Mouse (Mus musculus): ENCODE data around the gene Mrpl43.

Mrpl43 gene

DNA sequence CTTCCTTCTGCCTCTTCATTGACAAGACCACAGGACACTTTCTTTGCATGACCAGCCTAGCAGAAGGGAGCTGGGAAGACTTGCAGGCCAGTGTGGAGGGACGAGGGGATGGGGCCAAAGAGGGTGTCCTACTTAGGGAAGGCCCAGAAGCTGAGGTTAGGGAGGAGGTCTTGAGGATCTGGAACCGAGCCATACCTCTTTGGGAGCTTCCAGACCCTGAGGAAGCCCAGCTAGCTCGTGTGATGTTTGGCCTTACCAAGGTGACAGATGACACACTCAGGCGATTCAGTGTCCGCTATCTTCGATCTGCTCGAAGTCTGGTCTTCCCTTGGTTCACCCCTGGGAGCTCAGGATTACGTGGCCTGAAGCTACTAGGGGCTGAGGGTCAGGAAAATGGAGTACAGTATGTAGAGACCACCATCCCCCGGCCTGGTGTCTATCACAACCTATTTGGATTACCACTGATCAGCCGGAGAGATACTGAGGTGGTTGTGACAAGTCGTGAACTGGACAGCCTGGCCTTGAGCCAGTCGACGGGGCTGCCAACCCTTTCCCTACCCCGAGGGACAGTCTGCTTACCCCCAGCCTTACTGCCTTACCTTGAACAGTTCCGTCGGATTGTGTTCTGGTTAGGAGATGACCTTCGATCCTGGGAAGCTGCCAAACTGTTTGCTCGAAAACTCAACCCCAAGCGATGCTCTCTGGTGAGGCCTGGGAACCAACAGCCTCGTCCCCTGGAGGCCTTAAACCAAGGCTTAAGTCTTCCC, 1.4 kb upstream of the Mrpl43 start:
- DNase-seq (ENCODE audit: extremely low spot score) = no peak

DNA sequence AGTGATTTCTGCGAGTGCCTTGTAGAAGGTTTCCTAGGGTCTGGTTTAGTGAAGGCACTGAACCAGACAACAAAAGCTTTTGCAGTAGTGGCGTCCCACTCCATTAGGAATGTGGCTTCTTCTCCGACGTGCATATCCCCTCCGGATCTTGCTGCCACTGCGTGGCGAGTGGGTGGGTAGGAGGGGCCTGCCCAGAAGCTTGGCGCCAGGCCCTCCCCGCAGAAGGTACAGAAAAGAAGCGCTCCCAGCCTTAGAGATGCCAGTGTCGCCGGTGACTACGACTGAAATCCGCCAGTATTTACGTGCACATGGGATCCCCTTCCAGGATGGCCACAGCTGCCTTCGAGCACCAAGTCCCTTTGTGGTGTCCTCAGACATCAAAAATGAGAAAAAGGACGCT, 779 bp upstream of the Mrpl43 start:
- no peak for DNase-seq (ENCODE audit: extremely low spot score)

DNA sequence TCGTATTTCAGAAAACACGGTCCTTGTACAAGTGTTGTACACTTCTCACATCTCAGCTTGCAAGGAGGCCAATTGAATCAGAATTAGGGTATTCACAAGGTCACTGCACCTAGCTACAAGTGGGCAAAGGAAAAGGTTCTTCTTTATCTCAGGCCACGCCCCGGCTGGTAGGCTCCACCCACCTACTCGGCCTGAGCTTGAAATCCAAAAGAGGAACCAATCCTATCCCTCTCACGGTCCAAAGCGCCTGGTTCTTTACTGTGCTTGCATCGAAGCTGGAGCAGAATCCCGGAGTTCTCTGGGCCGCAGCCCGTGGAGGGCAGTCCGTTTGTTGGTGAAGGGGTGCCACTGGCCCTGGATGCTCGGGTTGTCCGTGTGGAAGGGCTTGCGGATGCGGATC, 798 bp downstream of the Mrpl43 start, which contains the start of gene Twnk:
Twnk (plus strand) TSS at position 220 of the 400 bp plus-strand sequence.
- DNase-seq (ENCODE audit: extremely low spot score) = no peak

DNA sequence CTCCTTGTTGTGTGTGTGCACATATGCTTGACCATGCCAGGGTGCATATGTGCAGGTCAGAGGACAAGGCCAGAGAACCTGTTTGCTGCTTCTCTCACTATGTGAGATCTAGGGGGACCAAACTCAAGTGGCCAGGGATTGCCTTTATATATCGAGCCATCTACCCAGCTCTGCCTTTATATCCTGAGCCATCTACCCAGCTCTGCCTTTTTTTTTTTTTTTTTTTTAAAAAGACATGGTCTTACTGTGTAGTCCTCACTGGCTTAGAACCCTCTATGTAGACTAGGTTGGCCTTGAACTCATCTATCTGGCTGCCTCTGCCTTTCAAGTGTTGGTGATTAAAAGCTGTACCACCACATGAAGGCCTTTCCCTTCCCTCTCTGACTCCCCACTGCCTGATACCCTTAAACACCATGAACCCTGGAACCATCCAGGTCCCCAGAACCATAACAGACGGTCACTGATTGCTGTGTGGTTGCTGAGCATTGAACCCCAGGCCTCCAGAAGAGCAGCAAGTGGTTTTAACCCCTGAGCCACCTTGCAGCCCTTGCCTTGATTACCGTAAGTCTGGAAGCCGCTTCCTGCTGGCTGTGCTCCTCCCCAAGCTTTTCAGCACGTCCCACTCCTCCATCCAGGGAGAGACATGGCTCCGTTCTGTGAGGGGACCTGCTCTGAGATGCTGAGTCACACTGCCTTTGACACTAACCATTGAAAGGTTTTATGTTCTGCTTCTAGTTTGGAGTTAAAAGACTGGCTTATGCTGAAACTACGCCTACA, 2.3 kb downstream of the Mrpl43 start:
- no peak for DNase-seq (ENCODE audit: extremely low spot score)

DNA sequence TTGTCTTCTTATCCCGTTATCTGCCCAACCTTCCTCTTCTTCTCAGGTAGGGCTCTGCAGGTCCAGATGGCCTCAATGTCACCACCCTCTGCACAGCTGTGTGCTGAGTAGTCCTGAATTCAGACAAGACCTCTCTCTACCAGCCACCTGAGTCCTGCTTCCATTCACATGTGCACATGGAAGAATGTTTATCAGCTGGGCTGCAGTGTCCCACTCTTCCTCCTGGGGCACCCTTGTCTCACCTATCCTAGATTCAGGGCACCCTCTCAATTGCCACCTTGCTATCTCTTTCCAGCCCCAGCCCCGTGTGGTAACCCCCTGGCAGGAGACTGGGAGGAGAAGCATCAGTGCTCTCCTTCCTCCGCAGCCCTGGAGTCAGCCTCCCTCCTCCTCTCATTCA, 3.9 kb downstream of the Mrpl43 start:
- DNase-seq (ENCODE audit: extremely low spot score) = no peak

DNA sequence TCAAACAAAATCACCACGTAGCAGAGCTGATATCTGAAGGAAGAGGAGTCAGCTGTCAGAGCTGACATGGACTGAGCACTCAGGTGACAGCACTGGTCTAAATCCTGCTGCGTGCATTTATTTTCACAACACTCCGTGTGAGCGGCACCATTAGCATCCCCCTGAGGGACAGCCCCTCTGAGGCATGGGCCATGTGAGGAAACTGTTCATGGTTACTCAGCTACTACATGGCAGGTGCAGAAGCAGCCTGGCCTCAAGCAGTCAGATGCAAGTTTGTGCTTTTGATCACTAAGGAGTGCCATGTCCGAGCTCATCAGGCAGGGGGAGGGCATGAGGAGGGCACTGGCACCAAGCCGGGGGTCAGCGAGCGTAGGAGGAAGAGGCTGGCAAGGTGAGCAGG, 6.6 kb downstream of the Mrpl43 start:
- no peak for DNase-seq (ENCODE audit: extremely low spot score)

DNA sequence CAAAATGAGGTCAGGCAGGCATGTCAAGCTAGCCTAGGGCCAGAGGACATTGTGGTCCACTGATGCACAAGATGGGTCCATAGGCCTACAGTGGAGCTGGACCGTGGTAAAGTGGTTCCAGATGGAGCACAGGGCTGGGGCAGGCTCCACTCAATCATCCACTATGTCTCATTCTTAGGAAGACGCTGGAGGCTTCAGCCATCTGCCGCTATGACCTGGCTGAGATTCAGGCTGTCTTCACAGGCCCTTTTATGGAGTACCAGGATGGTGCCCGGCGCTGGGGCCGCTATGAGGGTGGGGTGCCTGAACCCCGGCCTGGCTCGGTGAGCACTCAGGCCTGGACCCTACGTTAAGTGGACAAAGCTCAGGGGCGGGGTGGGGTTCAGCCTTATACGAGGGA, 8.5 kb downstream of the Mrpl43 start:
- no peak for DNase-seq (ENCODE audit: extremely low spot score)

DNA sequence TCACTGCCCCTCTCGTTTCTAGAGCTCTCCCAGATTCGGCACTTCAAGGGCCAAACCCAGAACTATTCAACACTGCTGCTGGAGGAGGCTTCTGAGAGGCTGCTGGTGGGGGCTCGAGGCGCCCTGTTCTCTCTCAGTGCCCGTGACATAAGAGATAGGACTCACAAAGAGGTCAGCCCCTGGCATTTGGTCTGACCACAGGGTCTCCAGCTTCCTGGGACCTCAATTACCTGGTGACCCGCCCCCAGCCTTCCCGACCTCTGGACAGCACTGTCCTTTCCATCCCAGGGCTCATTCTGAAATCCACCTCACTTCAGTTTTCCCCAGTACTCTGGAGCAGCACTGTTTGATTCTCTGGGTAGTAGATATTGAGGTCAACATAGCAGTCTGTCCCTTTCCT, 13.5 kb downstream of the Mrpl43 start:
- no peak for DNase-seq (ENCODE audit: extremely low spot score)

DNA sequence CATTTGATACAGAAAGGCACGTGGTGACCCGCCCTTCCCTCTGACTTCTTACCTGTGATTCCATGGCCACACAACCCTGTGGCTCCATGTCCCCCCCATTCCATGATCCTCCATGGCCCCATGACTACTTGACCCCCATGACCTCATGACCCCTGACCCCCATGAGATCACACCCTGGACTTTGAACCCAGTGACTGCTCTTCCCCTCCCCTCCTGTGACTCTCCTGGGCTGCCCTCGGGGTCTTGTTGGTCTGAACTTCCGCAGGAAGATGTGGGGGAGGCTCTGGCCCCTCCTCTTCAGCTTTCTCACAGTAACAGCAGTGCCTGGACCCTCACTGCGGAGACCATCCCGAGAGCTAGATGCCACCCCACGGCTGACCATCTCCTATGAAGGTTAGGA, 14.0 kb downstream of the Mrpl43 start:
- no peak for DNase-seq (ENCODE audit: extremely low spot score)

DNA sequence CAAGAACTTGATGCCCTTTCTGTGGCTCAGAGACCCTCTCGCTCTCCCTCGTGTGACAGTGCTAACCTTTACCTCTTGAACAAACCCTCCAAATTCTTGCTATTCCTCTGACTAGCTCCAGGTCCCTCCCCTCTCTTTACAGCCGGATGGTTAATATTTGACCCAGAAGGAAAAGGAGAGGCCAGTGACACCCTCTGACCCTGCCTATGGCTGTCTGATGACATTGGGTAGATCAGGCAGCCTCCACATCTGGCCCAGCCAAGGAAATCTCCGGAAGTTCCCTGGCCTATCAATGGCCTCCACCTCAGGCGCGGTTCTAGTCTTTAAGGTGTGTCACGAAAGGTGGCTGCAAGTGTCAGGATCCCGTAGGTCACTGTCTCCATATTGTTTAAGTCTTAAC, 15.2 kb downstream of the Mrpl43 start:
- no peak for DNase-seq (ENCODE audit: extremely low spot score)

DNA sequence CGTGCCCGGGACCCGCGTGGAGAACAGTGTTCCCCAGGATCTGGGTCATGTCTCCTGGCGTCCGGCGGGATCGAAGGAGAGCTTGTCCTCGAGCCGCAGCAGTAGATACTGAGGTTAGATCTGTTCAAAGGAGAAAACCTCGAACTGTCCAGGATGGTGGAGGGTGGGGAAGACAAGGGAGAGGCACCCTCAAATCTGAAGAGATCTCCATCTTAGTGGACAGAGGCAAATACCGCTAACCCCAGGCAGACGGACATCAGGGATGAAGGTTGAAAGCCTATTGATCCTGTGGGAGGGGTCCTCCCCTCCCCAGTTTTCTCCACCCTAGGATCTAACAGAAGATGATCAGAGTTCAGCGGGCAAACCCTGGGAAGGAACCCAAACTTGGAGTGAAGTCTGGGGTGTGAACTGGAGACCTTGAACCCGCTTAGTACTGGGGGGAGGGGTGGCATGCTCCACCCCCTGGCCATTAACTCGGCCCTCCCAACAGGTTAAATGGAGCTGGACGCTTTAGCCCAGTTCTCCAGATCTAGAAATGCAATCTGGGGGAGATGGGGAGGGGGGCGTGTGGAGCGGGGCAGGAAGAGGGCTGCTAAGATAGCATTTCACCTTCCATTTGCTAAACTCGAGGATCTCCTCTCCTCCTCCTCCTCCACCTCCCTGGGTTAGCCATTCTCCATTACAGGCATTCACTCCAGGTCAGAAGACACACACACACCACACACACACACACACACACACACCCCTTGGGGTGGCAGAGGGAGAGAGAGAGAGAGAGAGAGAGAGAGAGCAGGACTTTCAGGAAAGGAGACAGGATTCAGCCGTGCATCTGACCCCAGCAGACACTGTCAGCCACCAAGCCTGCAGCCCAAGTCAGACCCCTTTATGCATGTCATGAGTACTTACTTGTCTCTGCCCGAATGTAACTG, 16.4 kb downstream of the Mrpl43 start:
- no peak for DNase-seq (ENCODE audit: extremely low spot score)

DNA sequence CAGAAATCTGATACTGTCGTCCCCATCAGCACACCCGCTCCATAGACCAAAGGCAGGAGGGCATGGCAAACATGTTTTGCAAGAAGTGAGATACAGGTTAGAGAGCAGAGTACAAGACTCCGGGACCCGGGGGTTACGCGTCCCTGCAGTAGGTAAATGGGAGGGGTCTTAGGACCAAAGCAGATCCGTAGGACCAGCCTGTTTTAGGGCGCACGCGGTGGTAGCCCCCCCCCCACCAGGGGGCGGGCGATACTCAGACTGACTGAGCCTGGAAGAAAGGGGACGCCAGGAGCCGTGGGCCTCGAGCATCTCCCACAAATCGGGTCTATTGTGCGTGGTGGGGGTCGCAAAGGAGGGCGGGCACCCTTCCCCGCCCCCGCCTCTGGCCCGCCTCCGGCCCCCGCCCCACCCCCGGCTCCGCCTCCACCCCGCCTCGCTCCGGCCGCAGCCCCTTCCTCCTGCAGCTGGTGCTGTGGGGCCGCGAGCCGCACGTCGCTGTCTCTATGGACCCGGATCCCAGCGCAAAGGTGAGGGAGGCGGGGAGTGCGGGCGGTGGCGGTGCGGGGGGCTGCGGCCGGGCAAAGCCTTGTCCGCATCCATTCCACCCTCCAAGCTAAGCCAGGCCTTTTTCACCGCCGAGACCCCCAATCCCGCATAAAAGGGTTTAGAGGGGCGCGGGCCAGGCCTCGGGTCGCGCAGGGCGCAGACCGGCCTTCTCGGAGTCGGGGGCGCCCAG, 17.2 kb downstream of the Mrpl43 start, which contains the start of gene Sema4g:
Sema4g (plus strand) TSS at position 271 of the 736 bp plus-strand sequence.
- DNase-seq (ENCODE audit: extremely low spot score) = peak; percentile 78

DNA sequence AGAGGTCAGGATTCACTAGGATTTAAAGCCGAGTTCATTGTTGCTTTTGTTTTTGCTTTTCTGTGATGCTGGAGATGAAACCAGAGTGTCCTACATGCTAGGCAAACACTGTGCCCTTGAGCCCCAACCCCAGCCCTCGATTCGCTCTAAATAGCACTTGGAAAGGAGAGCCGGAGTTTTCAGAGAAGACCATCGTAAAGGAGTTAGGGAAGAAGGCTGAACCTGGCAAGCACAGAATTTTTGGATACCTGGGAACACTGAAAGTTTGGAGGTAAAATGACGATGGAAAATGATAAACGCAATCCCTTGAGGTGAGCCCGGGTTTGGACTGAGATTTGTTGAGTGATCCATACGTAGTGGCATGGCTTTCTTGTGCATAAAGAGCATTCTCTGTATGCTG, 17.9 kb downstream of the Mrpl43 start:
- no peak for DNase-seq (ENCODE audit: extremely low spot score)

DNA sequence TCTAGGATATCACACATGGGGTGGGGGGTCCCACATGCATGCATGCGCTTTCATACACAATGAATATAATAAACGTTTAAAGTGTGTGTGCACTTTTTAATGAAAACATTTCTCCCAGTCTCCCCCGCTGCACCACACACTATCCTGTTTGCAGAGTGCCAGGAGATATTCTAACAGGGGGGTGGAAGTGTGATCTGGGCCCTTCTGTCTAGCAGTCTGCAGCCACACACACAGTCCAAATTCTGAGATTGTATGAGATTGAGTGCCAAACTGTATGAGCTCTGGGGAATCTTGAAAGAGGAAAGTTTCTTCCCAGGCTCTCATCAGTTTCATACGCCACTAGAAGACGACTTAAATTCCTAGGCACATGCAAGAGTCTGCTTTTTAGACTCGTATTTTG, 18.4 kb downstream of the Mrpl43 start:
- no peak for DNase-seq (ENCODE audit: extremely low spot score)

DNA sequence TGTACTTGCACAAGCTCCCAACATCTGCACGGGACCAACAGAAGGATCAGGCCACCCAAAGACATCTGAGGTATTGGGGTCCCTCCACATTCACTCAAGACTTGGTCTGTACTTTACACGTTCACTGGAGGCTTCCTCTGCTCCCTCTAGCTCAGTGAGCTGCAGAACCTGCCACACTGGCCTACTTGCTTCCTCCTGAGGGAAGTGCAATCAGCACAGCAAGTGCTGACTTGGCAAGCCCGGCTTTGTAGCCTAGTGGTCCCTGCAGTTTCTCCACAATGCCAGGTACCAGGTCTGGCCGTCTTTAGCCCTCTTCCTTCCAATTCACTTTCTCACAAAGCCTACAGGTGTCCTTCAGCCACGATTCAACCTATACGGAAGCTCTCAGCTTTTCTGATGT, 19.2 kb downstream of the Mrpl43 start:
- no peak for DNase-seq (ENCODE audit: extremely low spot score)

DNA sequence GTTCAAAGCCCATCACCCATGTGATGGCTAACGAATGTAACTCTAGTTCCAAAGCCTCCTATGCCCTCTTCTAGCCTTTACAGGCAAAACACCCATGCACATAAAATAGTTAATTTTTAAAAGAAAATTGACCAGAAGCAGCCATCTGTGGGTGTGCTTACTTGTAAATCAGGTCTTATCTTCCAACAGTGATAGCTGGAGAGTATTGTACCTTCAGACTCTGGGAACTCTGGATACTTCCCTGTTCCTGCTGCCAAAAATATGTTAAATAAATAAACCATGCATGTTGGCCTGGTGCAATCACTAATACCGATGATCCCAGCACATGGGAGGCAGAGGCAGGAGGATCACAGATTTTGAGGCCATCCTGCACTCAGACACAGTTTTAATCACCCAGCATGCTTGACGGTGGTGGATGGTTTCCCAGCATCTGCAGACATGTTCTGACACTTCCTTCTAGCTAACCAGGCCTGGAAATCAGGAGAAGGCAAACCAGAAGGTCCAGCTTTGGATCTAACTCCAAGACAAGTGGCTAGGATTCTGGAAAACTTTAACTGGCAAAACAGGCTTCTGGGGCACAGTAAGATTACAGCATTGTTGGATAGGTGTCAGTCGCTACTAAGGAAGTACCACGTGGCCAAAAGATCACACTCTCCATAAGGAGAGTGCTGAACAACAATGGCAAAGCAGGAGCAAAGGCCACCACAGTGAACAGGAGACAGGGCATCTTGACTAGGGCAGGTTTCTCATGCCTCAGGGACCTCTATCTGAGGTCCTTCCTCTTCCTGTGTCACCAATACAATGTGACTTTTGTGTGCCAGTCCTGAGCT, 20.9 kb downstream of the Mrpl43 start:
- DNase-seq (ENCODE audit: extremely low spot score) = no peak

DNA sequence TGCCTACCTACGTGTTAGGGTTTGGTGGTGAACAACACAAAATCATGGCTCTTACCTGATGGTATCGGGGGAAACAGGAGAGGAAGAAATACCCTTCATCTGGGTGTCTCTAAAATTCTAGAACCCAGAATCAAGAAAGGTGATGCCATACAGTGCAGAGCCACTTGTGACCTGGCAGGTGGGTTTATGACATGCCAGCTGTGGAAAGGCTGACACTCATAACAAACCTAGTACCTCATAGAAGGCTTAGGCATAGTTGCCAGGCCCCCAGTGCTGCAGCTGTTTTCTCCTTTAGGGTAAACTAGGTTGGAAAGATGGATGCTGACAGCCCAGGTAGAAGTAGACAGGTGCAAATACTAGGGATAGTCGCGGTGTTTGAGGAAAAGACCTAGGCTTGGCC, 21.8 kb downstream of the Mrpl43 start:
- no peak for DNase-seq (ENCODE audit: extremely low spot score)

DNA sequence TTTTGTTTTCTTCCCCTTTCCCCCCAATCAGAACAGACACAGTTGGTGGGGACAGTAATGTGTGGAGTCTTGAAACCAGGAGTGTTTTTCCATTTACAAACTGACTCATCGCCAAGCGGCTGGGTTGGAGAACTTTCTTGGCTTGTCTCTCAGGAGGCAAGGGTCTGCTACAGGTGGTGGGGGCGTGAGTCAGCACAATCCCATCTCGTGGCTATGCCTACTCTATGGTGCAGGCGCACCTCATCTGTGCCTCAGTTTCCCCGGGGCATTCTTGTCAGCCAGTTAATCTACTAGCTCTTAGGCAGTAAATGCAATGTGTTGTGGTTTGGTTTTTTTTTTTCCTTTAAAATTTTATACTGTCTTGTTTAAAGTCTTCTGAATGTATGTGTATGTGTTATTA, 22.9 kb downstream of the Mrpl43 start:
- no peak for DNase-seq (ENCODE audit: extremely low spot score)

DNA sequence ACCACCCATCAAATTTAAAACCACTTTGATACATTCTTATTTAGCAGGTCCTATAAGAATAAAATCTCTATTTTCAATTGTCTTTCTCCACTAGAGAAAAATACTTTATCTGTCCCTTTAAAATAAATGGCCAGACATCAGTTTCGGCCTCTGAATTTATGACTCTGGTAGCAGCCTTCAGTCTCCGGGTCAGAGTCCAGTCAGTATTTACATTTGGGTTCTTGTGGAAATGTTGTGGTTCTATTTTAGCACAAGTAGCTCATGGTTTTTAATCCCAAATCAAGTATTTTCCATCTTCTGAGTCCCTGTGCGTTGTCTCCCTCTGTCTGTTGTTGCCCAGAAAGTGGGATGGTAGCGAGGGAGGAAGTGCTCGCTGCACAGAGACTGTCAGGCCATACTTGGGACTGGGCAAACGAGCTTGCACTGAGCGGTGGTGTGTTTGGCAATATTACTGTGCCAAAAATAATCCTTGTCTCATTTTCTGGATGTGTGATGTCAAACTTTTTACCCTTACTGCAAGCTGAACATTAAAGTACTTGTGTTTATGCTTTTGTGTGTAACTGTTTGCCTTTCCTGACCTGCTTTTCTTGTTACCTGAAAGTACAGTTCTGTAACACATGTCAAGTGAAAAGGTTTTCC, 23.6 kb downstream of the Mrpl43 start:
- no peak for DNase-seq (ENCODE audit: extremely low spot score)

DNA sequence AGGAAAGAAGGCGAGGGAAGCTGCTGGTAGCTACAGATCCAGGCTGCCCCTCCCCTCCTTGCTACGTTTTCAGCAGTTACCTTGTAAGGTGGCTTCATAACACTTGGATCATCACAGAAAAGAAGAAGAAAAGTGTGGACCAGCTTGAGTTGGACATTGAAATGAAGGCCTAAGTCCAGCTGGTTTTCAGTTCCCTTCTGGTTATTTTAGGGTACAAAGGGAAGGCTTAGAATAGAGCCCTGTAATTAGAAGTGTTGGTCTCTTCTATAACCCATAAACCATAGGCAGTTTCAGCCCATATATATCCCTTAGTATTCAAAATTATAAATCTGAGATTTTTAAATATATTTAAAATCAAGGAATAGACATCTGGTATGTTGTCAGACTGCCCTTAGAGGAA, 25.5 kb downstream of the Mrpl43 start:
- DNase-seq (ENCODE audit: extremely low spot score) = no peak

Measured in embryo, embryonic 9.5 days (tissue).